Mouse (Mus musculus): ENCODE results near the gene Aco2.

Aco2 gene

GRCm38 (mm10) chr15:81845724-81846123 lies 26.4 kb upstream of the Aco2 start:
- in situ Hi-C loops (cut with MboI; ENCODE audit: low sequenced_read_pairs) = no loop called here

- in situ Hi-C loops (cut with MboI; ENCODE audit: low sequenced_read_pairs) = no loop called here
These were observed 25.4 kb upstream of the Aco2 start for GRCm38 (mm10) chr15:81846755-81847154.

- in situ Hi-C loops (cut with MboI; ENCODE audit: low sequenced_read_pairs) = no loop called here
These were observed 24.9 kb upstream of the Aco2 start for GRCm38 (mm10) chr15:81847161-81847560.

GRCm38 (mm10) chr15:81847861-81848260 lies 24.2 kb upstream of the Aco2 start:
- in situ Hi-C loops (cut with MboI; ENCODE audit: low sequenced_read_pairs) = no loop called here

GRCm38 (mm10) chr15:81848301-81848700 lies 23.8 kb upstream of the Aco2 start:
- in situ Hi-C loops (cut with MboI; ENCODE audit: low sequenced_read_pairs) = no loop called here

- in situ Hi-C loops (cut with MboI; ENCODE audit: low sequenced_read_pairs) = no loop called here
These were observed 23.0 kb upstream of the Aco2 start for GRCm38 (mm10) chr15:81849104-81849503.

- in situ Hi-C loops (cut with MboI; ENCODE audit: low sequenced_read_pairs) = no loop called here
These were observed 21.4 kb upstream of the Aco2 start for GRCm38 (mm10) chr15:81850718-81851117.

GRCm38 (mm10) chr15:81851375-81851774 lies 20.7 kb upstream of the Aco2 start:
- in situ Hi-C loops (cut with MboI; ENCODE audit: low sequenced_read_pairs) = no loop called here

GRCm38 (mm10) chr15:81852411-81853000 lies 19.6 kb upstream of the Aco2 start:
- in situ Hi-C loops (cut with MboI; ENCODE audit: low sequenced_read_pairs) = no loop called here

- in situ Hi-C loops (cut with MboI; ENCODE audit: low sequenced_read_pairs) = no loop called here
These were observed 19.0 kb upstream of the Aco2 start for GRCm38 (mm10) chr15:81853081-81853480.

GRCm38 (mm10) chr15:81856030-81856790 lies 15.9 kb upstream of the Aco2 start:
- in situ Hi-C loops (cut with MboI; ENCODE audit: low sequenced_read_pairs) = no loop called here

- in situ Hi-C loops (cut with MboI; ENCODE audit: low sequenced_read_pairs) = no loop called here
These were observed 15.0 kb upstream of the Aco2 start for GRCm38 (mm10) chr15:81856938-81857723.

- in situ Hi-C loops (cut with MboI; ENCODE audit: low sequenced_read_pairs) = no loop called here
These were observed 14.4 kb upstream of the Aco2 start for GRCm38 (mm10) chr15:81857724-81858116.

- in situ Hi-C loops (cut with MboI; ENCODE audit: low sequenced_read_pairs) = no loop called here
These were observed 14.0 kb upstream of the Aco2 start for GRCm38 (mm10) chr15:81858138-81858516.

GRCm38 (mm10) chr15:81858517-81859329 lies 13.4 kb upstream of the Aco2 start, which contains the start of gene Tob2:
Tob2 (minus strand) TSS chr15:81858796.
- in situ Hi-C loops (cut with MboI; ENCODE audit: low sequenced_read_pairs) = no loop called here

- in situ Hi-C loops (cut with MboI; ENCODE audit: low sequenced_read_pairs) = no loop called here
These were observed 12.5 kb upstream of the Aco2 start for GRCm38 (mm10) chr15:81859330-81860255.

- in situ Hi-C loops (cut with MboI; ENCODE audit: low sequenced_read_pairs) = no loop called here
These were observed 11.5 kb upstream of the Aco2 start for GRCm38 (mm10) chr15:81860471-81861135.

GRCm38 (mm10) chr15:81864238-81864637 lies 7.9 kb upstream of the Aco2 start:
- in situ Hi-C loops (cut with MboI; ENCODE audit: low sequenced_read_pairs) = no loop called here

GRCm38 (mm10) chr15:81869985-81870384 lies 2.1 kb upstream of the Aco2 start:
- in situ Hi-C loops (cut with MboI; ENCODE audit: low sequenced_read_pairs) = no loop called here
